Mouse (Mus musculus): Measurements from ENCODE around the gene Phf3.

- TF ChIP-seq CTCF (IDR thresholded peaks at IDR 0.05; ENCODE audit: control insufficient read depth, insufficient read depth, insufficient read length) = no peak
- no peak for TF ChIP-seq MYOD1 (IDR thresholded peaks at IDR 0.05; ENCODE audit: control insufficient read depth, insufficient read length, low read depth)
- TF ChIP-seq USF1 (IDR thresholded peaks at IDR 0.05; ENCODE audit: low read depth) = no peak
These were observed 93.4 kb downstream of the Phf3 start for GRCm38 (mm10) chr1:30780293-30780692.

Data from C2C12 (cell line).